Mouse (Mus musculus) thymus, adult 2 months (tissue): ENCODE data around the gene Prr14. TPM values are rescaled to one million over a fixed set of nuclear protein-coding genes. Genes with fewer than 3 reads are reported as not detected.
"Not testable (repeated sequence)": the region's sequence is repeated elsewhere in the genome, so short reads cannot be mapped to it uniquely, and the experiment has no call there.

ENCODE experiments used
- DNase-seq: peaks from one replicate; pipeline ENCODE4 v3.0.0; 2021
- H3K27ac ChIP-seq: fragments of 200-500 bp; 2 replicates; pipeline ENCODE4 v1.5.1; 2012; ENCODE audit warnings: low read length, control low read depth; ENCODE audit not compliant: control insufficient read depth, insufficient read depth
- H3K27me3 ChIP-seq: fragments of 200-500 bp; 2 replicates; pipeline ENCODE4 v1.6.1; 2012; ENCODE audit warnings: mild to moderate bottlenecking, low read length, moderate library complexity, mixed read lengths; ENCODE audit not compliant: control insufficient read depth, insufficient read depth
- H3K36me3 ChIP-seq: fragments of 200-500 bp; 2 replicates; pipeline ENCODE4 v1.6.1; 2012; ENCODE audit warnings: mild to moderate bottlenecking, low read length, moderate library complexity; ENCODE audit not compliant: control insufficient read depth, insufficient read depth
- H3K4me1 ChIP-seq: fragments of 200-500 bp; replicated peaks from 2 replicates; pipeline ENCODE4 v1.6.1; 2012; ENCODE audit warnings: low read length; ENCODE audit not compliant: control insufficient read depth, insufficient read depth
- H3K4me3 ChIP-seq: fragments of 200-500 bp; 2 replicates; pipeline ENCODE4 v1.5.1; 2012; ENCODE audit warnings: mild to moderate bottlenecking, low read length, control low read depth, moderate library complexity; ENCODE audit not compliant: control insufficient read depth, insufficient read depth
- CTCF ChIP-seq: fragments of 200-500 bp; IDR thresholded peaks from 2 replicates; pipeline ENCODE4 v1.5.1; 2012; ENCODE audit warnings: mild to moderate bottlenecking, control low read depth, low read length, moderate library complexity, borderline replicate concordance; ENCODE audit not compliant: control insufficient read depth, poor library complexity, insufficient read depth; ENCODE audit errors: extremely low read depth
- POLR2A ChIP-seq: fragments of 200-500 bp; IDR thresholded peaks from 2 replicates; pipeline ENCODE4 v1.6.1; 2012; ENCODE audit warnings: mild to moderate bottlenecking, low read length, control low read depth, moderate library complexity; ENCODE audit not compliant: control insufficient read depth, poor library complexity, insufficient read depth; ENCODE audit errors: extremely low read depth
- WGBS: fragments of 180-500 bp; shearing (Covaris S2); methylation state at CpG from one replicate; pipeline ENCODE4 v1.1.7; 2018; 5-methylcytosine and 5-hydroxymethylcytosine counted together
- polyA plus RNA-seq: library from polyadenylated mRNA; depleted of rRNA; stranded (reverse); fragments of >200 nt; gene quantifications from 2 replicates; pipeline ENCODE4 v1.2.3, GENCODE M21; 2012

The Prr14 gene
- polyA plus RNA-seq, 1 experiment = 212 TPM

DNA sequence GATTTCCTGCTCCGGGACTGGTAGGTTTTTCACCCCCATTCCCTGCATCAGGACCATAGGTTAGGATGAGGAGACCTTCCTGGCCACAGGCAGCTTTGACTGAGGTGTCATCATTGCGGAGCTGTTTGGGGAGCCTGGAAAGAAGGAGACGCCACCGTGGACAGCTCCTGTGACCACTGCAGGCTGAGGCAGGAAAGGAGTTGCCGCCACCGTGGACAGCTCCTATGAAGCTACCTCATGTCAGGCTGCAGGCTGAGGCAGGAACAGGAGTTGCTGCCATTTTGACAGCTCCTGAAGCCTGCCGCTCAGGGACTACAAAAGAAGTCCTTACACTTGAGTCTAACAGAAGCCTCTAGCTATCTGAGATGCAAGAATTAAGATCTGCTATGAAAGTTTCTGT, 4.5 kb upstream of the Prr14 start:
- Histone ChIP-seq H3K36me3 (peaks cover 21% of the 10 kb centered on the region), H3K27me3 (no peaks in the 10 kb centered on the region), H3K4me3 (no peak overlapping the region), H3K27ac (no peak overlapping the region), H3K4me1 (no peaks in the 10 kb centered on the region; the same call in 1 of the 2 replicates)
- WGBS = 95% methylated on average over 7 of the region's 7 CpGs
- TF ChIP-seq POLR2A = no peak
- no peak for TF ChIP-seq CTCF
- no peak for DNase-seq

DNA sequence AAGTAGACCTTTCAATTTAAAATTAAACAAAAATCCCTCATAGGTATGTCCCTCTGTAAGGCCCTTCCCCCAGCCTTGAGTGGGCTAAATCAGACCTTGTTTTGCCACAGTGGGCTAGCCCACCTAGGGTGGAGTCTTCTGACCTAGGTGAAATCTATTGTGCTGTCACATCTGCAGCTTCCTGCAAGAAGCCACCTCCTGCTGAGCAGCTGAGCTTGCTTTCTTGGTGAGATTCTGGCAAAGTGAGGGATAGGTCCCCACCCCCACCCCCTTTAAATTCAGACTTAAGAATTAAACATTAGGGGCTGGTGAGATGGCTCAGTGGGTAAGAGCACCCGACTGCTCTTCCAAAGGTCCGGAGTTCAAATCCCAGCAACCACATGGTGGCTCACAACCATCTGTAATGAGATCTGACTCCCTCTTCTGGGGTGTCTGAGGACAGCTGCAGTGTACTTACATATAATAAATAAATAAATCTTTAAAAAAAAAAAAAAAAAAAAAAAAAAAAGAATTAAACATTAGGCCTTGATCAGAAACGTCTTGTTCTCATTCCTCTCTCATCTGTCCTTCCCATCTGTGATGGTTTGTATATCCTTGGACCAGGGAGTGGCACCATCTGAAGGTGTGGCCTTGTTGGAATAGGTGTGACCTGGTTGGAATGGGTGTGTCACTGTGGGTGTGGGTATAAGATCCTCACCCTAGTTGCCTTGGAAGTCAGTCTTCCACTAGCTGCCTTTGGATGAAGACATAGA, 864 bp upstream of the Prr14 start:
- 88% methylated on average over 3 of the region's 3 CpGs for WGBS
- not testable (repeated sequence) for DNase-seq, H3K4me3 ChIP-seq, H3K27me3 ChIP-seq, H3K4me1 ChIP-seq, H3K27ac ChIP-seq
- peaks cover 26% of the 10 kb centered on the region for H3K36me3 ChIP-seq

DNA sequence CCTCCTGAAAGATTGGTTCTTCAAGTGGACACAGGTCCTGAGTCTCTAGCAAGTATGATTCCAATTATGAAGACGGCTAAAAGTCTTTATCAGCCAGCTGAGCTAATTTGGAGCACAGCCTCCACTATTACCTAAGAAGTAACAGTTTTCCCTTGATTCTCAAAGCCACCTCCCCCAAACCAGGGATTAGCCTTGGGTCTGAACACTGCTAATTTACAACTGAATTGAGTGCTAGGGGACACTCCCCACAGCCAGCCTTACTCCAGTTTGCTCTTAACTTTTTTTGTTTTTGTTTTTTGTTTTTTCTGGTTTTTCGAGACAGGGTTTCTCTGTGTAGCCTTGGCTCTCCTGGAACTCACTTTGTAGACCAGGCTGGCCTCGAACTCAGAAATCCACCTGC, 5.8 kb downstream of the Prr14 start:
- Histone ChIP-seq H3K4me1 (peaks cover 2% of the 10 kb centered on the region), H3K36me3 (peaks cover 3% of the 10 kb centered on the region; the same call in 1 of the 2 replicates), H3K27me3 (no peaks in the 10 kb centered on the region), H3K4me3 (no peak overlapping the region), H3K27ac (no peak overlapping the region)
- DNase-seq = no peak
- 97% methylated on average over 3 of the region's 3 CpGs for WGBS
- TF ChIP-seq POLR2A (no peak), CTCF (no peak)

DNA sequence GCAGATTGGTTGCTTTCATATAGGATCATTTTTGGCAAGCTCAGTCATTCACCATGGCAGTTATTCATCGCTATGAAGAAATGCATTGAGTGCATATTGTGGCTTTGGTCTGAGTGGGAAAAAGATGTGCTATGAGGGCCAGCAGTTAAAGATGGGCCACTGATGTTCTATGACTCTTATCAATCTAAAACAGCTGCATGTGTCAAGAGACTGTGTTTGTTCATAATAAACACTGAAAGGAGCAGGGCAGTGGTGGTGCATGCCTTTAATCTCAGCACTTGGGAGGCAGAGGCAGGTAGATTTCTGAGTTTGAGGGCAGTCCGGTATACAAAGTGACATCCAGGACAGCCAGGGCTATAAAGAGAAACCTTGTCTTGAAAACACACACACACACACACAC, 6.3 kb downstream of the Prr14 start:
- not testable (repeated sequence) for H3K27me3 ChIP-seq, H3K4me1 ChIP-seq, H3K27ac ChIP-seq, H3K4me3 ChIP-seq, DNase-seq, H3K36me3 ChIP-seq
- WGBS = 96% methylated on average over 2 of the region's 2 CpGs

DNA sequence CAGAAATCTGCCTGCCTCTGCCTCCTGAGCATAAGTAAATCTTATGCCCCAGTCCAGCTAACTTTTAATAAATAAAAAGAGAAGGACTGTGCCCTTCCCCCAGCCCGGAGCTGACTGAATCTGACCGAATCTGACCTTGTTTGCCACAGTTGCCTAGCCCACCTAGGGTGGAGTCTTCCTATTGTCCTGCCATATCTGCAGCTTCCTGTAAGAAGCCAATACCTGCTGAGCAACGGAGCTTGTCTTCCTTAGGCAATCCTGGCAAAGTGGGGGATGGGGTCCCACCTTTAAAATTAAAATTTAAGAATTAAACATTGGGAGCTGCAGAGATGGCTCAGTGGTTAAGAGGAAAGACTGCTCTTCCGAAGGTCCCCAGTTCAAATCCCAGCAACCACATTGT, 7.2 kb downstream of the Prr14 start:
- DNase-seq = no peak
- 98% methylated on average over 4 of the region's 4 CpGs for WGBS
- peaks cover 4% of the 10 kb centered on the region for H3K4me1 ChIP-seq
- H3K27me3 ChIP-seq = no peaks in the 10 kb centered on the region
- TF ChIP-seq CTCF = no peak
- no peak for TF ChIP-seq POLR2A
- no peaks in the 10 kb centered on the region for H3K36me3 ChIP-seq
- no peak overlapping the region for H3K27ac ChIP-seq
- no peak overlapping the region for H3K4me3 ChIP-seq

DNA sequence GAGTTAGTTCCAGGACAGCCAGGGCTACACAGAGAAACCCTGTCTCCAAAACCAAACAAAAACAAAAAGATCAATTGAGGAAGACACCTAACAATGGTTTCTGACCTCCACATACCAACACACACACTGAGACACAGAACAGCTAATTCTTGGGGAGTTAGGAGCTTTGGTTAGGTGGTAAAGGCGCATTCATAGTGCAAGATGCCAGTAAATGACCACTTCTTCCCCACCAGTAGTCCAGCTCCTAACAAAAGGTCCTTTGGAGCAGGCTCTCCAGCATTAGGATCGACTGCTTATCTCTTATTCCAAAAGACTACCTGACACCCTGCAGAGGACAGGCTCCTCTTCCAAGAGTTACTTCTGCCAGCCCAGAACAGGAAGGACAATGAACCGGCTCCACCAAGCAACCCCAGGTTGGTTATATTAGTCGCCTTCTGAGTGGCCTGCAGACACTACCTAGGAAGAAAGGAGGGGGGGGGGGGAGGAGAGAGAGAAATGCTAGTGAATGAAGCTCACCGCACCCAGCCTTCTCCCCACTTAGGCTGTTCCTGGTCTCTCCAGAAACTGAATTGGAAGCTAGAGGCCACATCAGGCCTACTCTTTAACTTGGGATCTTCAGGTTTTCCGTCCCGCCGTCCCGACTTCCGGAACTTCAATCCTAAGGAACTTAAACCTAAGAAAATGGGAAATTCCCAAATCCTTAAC, 10.8 kb downstream of the Prr14 start:
- 12% methylated on average over 10 of the region's 10 CpGs for WGBS
- TF ChIP-seq POLR2A = no peak
- no peak for TF ChIP-seq CTCF
- H3K27ac ChIP-seq = no peak overlapping the region
- peak; percentile 24 for DNase-seq
- peaks cover 9% of the 10 kb centered on the region for H3K4me1 ChIP-seq
- no peaks in the 10 kb centered on the region for H3K27me3 ChIP-seq
- H3K4me3 ChIP-seq = peak overlapping the region; percentile 75
- H3K36me3 ChIP-seq = peaks cover 19% of the 10 kb centered on the region
